Mouse (Mus musculus): ENCODE measurements at regions not wholly inside any gene's neighbourhood (a gene's known extent, or its start where the extent isn't known, plus 50 kb on each side); places are given as distances from the start of the nearest gene placed in this dataset.

DNA sequence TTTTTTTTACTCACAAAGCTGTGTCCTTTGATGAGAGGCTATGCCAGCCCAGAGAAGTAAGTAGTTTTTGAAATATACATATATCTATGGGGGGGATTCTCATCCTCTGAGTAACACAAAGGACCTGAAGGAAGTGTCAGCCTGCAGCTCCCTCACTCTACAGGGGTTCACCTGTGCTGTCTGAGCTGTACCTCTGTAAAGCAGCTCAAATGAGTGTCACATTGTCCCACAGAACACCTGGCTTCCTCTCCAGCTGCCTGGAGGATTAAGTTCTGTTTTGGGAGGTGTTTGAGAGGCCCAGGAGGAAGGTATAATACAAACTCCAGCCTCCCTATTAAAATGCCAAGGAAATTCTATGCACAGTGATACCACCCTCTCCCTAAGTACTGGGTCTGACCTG, 83.3 kb upstream of the Tbc1d5 start:
- no peak for DNase-seq (ENCODE audit: low spot score)

DNA sequence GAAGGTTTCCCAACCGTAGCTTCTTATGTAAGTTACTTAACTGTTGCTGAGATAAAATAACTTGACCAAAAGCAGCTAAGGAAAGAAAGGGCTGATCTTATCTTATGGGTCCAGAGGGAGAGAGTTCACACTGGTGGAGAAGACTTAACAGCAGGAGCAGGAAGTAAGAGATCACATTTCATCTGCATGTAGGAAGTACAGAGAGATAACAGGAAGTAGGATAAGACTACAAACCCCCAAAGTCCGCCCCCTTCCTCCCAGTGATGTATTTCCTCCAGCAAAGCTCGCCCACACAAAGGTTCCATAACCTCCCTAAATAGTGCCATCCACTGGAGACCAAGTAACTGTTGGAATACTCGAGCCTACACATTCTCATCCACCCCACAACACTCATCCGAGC, 79.2 kb upstream of the Tbc1d5 start:
- DNase-seq (ENCODE audit: low spot score), result no peak

DNA sequence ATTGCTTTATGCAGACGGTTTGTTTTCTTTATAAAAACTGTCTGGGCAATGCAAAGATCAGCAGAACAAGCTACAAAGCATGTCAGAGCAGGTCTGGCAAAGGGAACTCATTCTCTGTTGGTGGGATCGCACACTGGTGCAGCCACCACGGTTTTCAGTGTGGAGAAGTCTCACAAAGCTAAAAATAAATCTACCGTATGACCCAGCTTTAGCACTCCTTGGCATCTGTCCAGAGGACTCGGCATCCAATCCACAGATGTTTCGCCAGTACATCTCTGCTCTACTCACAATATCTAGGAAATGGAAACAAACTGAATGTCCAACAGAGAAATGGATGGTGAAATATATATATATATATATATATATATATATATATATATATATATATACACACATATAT, 69.4 kb upstream of the Tbc1d5 start:
- no peak for DNase-seq (ENCODE audit: low spot score)

DNA sequence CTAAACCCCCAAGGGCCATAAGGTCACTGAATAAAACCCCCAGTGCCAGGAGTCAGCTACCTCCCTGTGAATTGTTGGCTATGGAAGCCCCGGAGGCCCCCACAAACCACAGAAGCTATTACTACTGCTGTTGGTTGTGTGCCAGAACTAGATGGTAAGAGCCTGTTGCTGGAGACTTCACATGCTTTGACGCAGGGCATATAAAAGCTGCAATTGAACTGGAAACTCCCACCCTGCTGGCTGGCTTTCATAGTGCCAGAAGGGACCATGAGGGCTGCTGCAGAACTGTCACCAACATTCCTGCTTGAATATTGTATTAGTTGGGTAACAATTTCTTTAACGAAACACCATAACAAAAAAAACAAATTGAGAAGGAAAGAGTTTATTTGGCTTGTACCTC, 66.9 kb upstream of the Tbc1d5 start:
- no peak for DNase-seq (ENCODE audit: low spot score)

DNA sequence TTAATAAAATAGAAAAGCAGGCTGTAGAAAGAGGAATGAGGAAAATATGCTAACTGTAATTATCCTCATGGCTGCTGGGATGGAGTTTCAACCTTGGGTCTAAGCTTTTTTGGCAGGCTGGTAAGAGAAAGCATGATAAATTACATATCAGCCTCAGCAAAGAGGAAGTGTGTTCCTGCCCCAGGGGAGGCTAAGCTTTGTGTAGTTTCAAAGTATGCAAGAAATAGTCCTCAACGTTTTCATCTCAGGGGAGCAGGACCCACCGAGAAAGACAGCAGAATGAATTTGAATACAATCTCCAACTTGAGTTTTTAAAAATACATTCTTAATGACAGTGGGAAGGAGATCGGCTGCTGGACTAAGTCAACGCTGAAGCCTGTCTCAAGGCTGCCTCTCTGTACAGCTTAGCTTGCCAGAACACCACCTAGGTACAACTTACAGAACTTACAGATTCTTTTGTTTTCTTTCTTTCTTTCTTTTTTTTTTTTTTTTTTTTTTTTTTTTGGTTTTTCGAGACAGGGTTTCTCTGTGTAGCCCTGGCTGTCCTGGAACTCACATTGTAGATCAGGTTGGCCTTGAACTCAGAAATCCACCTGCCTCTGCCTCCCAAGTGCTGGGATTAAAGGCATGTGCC, 61.3 kb upstream of the Tbc1d5 start:
- DNase-seq (ENCODE audit: low spot score), result no peak

DNA sequence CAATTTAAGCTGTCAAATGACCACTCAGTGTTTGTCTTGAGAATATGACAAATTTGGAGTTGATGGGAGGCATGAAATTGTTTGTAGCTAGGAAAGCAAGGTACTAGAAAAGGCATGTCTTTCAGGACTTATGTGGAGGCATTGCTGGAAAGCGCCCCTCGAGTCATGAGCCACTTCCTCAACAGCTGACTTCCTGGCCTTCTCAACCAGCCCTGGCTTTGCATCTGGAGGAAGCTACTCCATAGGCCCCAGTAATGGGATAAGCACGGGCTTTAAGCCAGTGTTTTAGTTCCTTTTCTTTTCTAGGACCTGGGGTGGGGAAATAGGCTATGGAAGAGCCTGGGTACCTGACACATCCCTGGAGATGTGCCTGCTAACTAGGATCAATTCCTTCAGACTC, 60.3 kb upstream of the Tbc1d5 start:
- DNase-seq (ENCODE audit: low spot score), result no peak
